Mouse (Mus musculus) limb, embryonic 15.5 days (tissue): ENCODE results near the gene Pax1. TPM values are rescaled to one million over a fixed set of nuclear protein-coding genes. Genes with fewer than 3 reads are reported as not detected.

Experiments used
- polyA plus RNA-seq: library from polyadenylated mRNA; unstranded; fragments of >200 nt; fragmentation: Nextera tagmentation; extraction: Ambion mirVana; gene quantifications from 2 replicates; pipeline ENCODE4 v1.2.1, GENCODE M21; 2015

The Pax1 gene
- polyA plus RNA-seq, 1 experiment from 2014 or later = 4.8 TPM

Other genes with a start within 250 kb of the Pax1 start
- 0.11 TPM in 1 of 2 replicates, not detected in the other for gene Nkx2-2, start 167.7 kb upstream of the Pax1 start, polyA plus RNA-seq